Mouse (Mus musculus): Measurements from ENCODE around the gene Dync1li1. TPM values are rescaled to one million over a fixed set of nuclear protein-coding genes. Genes with fewer than 3 reads are reported as not detected.
A peak's percentile ranks its signal among the peaks of the same experiment; 100 is the strongest.

Dync1li1 gene
- polyA plus RNA-seq, 1 experiment from 2014 or later = 49.9 TPM

- Histone ChIP-seq H3K27ac (ENCODE audit: low read depth) (peak overlapping the region; percentile 58; the same call in 1 of the 2 replicates), H3K9me3 (ENCODE audit: low read depth, low read length) (no peaks in the 10 kb centered on the region), H3K27me3 (ENCODE audit: insufficient read depth, low read length) (no peaks in the 10 kb centered on the region), H3K4me3 (ENCODE audit: low read depth, low read length) (peak overlapping the region; percentile 48), H3K9ac (peak overlapping the region; percentile 63), H3K4me1 (ENCODE audit: insufficient read depth) (no peaks in the 10 kb centered on the region), H3K36me3 (ENCODE audit: insufficient read depth) (peaks cover 36% of the 10 kb centered on the region), H3K4me2 (peak overlapping the region; percentile 76)
- 6% methylated on average over 36 of the region's 36 CpGs for WGBS
- DNase-seq (peak; percentile 95), ATAC-seq (ENCODE audit: insufficient read depth) (peak; percentile 94)
- TF ChIP-seq CTCF (IDR thresholded peaks at IDR 0.05; ENCODE audit: low read depth) = peak; percentile 100
Observed at GRCm38 (mm10) chr9:114752863-114753484, 64.4 kb downstream of the Dync1li1 start.

- 80% methylated on average over 7 of the region's 7 CpGs for WGBS
- peaks cover 46% of the 10 kb centered on the region for H3K36me3 ChIP-seq (ENCODE audit: insufficient read depth)
- no peak overlapping the region for H3K4me3 ChIP-seq (ENCODE audit: low read depth, low read length)
- no peaks in the 10 kb centered on the region for H3K27me3 ChIP-seq (ENCODE audit: insufficient read depth, low read length)
- H3K4me2 ChIP-seq = no peak overlapping the region
- H3K9ac ChIP-seq = no peak overlapping the region
- no peaks in the 10 kb centered on the region for H3K4me1 ChIP-seq (ENCODE audit: insufficient read depth)
- H3K9me3 ChIP-seq (ENCODE audit: low read depth, low read length) = no peaks in the 10 kb centered on the region
- no peak overlapping the region for H3K27ac ChIP-seq (ENCODE audit: low read depth)
- no peak for ATAC-seq (ENCODE audit: insufficient read depth)
- no peak for DNase-seq
- no peak for TF ChIP-seq CTCF (IDR thresholded peaks at IDR 0.05; ENCODE audit: low read depth)
Observed at GRCm38 (mm10) chr9:114758272-114758671, 69.7 kb downstream of the Dync1li1 start.

- no peak overlapping the region for H3K27ac ChIP-seq (ENCODE audit: low read depth)
- H3K4me2 ChIP-seq = no peak overlapping the region
- H3K27me3 ChIP-seq (ENCODE audit: insufficient read depth, low read length) = no peaks in the 10 kb centered on the region
- ATAC-seq (ENCODE audit: insufficient read depth) (no peak), DNase-seq (no peak)
- no peaks in the 10 kb centered on the region for H3K9me3 ChIP-seq (ENCODE audit: low read depth, low read length)
- 73% methylated on average over 5 of the region's 5 CpGs for WGBS
- H3K36me3 ChIP-seq (ENCODE audit: insufficient read depth) = peaks cover 46% of the 10 kb centered on the region
- no peaks in the 10 kb centered on the region for H3K4me1 ChIP-seq (ENCODE audit: insufficient read depth)
- H3K9ac ChIP-seq = no peak overlapping the region
- no peak for TF ChIP-seq CTCF (IDR thresholded peaks at IDR 0.05; ENCODE audit: low read depth)
- H3K4me3 ChIP-seq (ENCODE audit: low read depth, low read length) = no peak overlapping the region
Observed at GRCm38 (mm10) chr9:114758801-114759200, 70.2 kb downstream of the Dync1li1 start.

- H3K27me3 ChIP-seq (ENCODE audit: insufficient read depth, low read length) = no peaks in the 10 kb centered on the region
- no peak overlapping the region for H3K9ac ChIP-seq
- H3K9me3 ChIP-seq (ENCODE audit: low read depth, low read length) = no peaks in the 10 kb centered on the region
- H3K4me2 ChIP-seq = no peak overlapping the region
- ATAC-seq (ENCODE audit: insufficient read depth) = no peak
- DNase-seq = no peak
- WGBS = 84% methylated on average over 4 of the region's 4 CpGs
- no peak overlapping the region for H3K4me3 ChIP-seq (ENCODE audit: low read depth, low read length)
- H3K36me3 ChIP-seq (ENCODE audit: insufficient read depth) = peaks cover 45% of the 10 kb centered on the region
- no peak overlapping the region for H3K27ac ChIP-seq (ENCODE audit: low read depth)
- no peak for TF ChIP-seq CTCF (IDR thresholded peaks at IDR 0.05; ENCODE audit: low read depth)
- no peaks in the 10 kb centered on the region for H3K4me1 ChIP-seq (ENCODE audit: insufficient read depth)
Observed at GRCm38 (mm10) chr9:114759886-114760285, 71.3 kb downstream of the Dync1li1 start.

GRCm38 (mm10) chr9:114760353-114760752 lies 71.8 kb downstream of the Dync1li1 start:
- Histone ChIP-seq H3K4me3 (ENCODE audit: low read depth, low read length) (no peak overlapping the region), H3K4me1 (ENCODE audit: insufficient read depth) (no peaks in the 10 kb centered on the region), H3K27ac (ENCODE audit: low read depth) (no peak overlapping the region), H3K9me3 (ENCODE audit: low read depth, low read length) (no peaks in the 10 kb centered on the region), H3K36me3 (ENCODE audit: insufficient read depth) (peaks cover 40% of the 10 kb centered on the region), H3K27me3 (ENCODE audit: insufficient read depth, low read length) (no peaks in the 10 kb centered on the region), H3K4me2 (no peak overlapping the region), H3K9ac (no peak overlapping the region)
- ATAC-seq (ENCODE audit: insufficient read depth) = no peak
- DNase-seq = no peak
- TF ChIP-seq CTCF (IDR thresholded peaks at IDR 0.05; ENCODE audit: low read depth) = no peak
- 82% methylated on average over 5 of the region's 5 CpGs for WGBS

- Histone ChIP-seq H3K9me3 (ENCODE audit: low read depth, low read length) (no peaks in the 10 kb centered on the region), H3K4me1 (ENCODE audit: insufficient read depth) (no peaks in the 10 kb centered on the region), H3K4me2 (no peak overlapping the region), H3K9ac (no peak overlapping the region), H3K27me3 (ENCODE audit: insufficient read depth, low read length) (no peaks in the 10 kb centered on the region), H3K27ac (ENCODE audit: low read depth) (no peak overlapping the region), H3K4me3 (ENCODE audit: low read depth, low read length) (no peak overlapping the region), H3K36me3 (ENCODE audit: insufficient read depth) (peaks cover 35% of the 10 kb centered on the region)
- no peak for TF ChIP-seq CTCF (IDR thresholded peaks at IDR 0.05; ENCODE audit: low read depth)
- WGBS = 63% methylated on average over 11 of the region's 11 CpGs
- DNase-seq = no peak
- no peak for ATAC-seq (ENCODE audit: insufficient read depth)
Observed at GRCm38 (mm10) chr9:114761848-114762247, 73.3 kb downstream of the Dync1li1 start.

GRCm38 (mm10) chr9:114763341-114763740 lies 74.8 kb downstream of the Dync1li1 start:
- Histone ChIP-seq H3K4me2 (no peak overlapping the region), H3K27me3 (ENCODE audit: insufficient read depth, low read length) (no peaks in the 10 kb centered on the region), H3K9ac (no peak overlapping the region), H3K9me3 (ENCODE audit: low read depth, low read length) (no peaks in the 10 kb centered on the region), H3K27ac (ENCODE audit: low read depth) (no peak overlapping the region), H3K4me1 (ENCODE audit: insufficient read depth) (no peaks in the 10 kb centered on the region), H3K36me3 (ENCODE audit: insufficient read depth) (peaks cover 27% of the 10 kb centered on the region), H3K4me3 (ENCODE audit: low read depth, low read length) (no peak overlapping the region)
- no peak for ATAC-seq (ENCODE audit: insufficient read depth)
- peak; percentile 75 for DNase-seq
- TF ChIP-seq CTCF (IDR thresholded peaks at IDR 0.05; ENCODE audit: low read depth) = peak; percentile 67
- WGBS = 57% methylated on average over 13 of the region's 13 CpGs
